Mouse (Mus musculus) layer of hippocampus, adult 2 months (tissue): ENCODE data around the gene Gm21776. TPM values are rescaled to one million over a fixed set of nuclear protein-coding genes. Genes with fewer than 3 reads are reported as not detected.
"Not testable (repeated sequence)": the region's sequence is repeated elsewhere in the genome, so short reads cannot be mapped to it uniquely, and the experiment has no call there.

ENCODE experiments used
- DNase-seq, 2 experiments: peaks; one replicate each; pipeline ENCODE4 v3.0.0; 2022; ENCODE audit warnings: low spot score in 2 of 2
- H3K27ac ChIP-seq: fragments of 200-600 bp; 2 replicates; pipeline ENCODE4 v1.8.1; 2022
- H3K4me3 ChIP-seq: fragments of 200-600 bp; 2 replicates; pipeline ENCODE4 v1.8.1; 2022; ENCODE audit warnings: mild to moderate bottlenecking
- long read RNA-seq, 2 experiments: library from polyadenylated mRNA; stranded (forward); transcript quantifications; one replicate each; pipeline ENCODE4 v2.0.0; 2021; ENCODE audit warnings: borderline mapping rate in 2 of 2
- total RNA-seq, 2 experiments: library from RNA; stranded (reverse); gene quantifications; 2 replicates each; pipeline ENCODE4 v1.2.3; 2021

Gene Gm21776
- total RNA-seq, result not detected
- long read RNA-seq, experiment 1, result 0 reads
- long read RNA-seq, experiment 2, result 0 reads

DNA sequence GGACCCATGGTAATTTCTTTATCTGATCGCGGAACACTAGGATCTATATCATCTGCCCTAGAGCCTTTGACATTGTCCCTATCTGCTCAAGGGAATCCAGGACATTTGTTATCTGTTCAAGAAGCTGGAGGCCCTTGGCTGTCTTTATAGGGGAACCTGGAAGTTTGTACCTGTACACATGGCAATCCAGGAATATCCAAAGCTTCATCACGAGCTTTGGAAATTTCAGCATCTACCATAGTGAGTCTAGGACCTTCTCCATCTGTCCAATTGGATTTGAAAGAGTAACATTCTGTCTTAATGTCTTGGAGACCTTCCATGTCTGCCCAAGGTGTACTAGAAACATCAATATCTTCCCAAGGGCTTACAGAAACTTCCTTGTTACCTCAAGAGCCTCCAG, at the start of gene Gm21776:
Gene Gm21776 (plus strand): TSS at position 301 of the 400 bp plus-strand sequence.
- not testable (repeated sequence) for DNase-seq, H3K4me3 ChIP-seq, H3K27ac ChIP-seq
